Mouse (Mus musculus): ENCODE results near the gene Tbc1d9.

Gene Tbc1d9

DNA sequence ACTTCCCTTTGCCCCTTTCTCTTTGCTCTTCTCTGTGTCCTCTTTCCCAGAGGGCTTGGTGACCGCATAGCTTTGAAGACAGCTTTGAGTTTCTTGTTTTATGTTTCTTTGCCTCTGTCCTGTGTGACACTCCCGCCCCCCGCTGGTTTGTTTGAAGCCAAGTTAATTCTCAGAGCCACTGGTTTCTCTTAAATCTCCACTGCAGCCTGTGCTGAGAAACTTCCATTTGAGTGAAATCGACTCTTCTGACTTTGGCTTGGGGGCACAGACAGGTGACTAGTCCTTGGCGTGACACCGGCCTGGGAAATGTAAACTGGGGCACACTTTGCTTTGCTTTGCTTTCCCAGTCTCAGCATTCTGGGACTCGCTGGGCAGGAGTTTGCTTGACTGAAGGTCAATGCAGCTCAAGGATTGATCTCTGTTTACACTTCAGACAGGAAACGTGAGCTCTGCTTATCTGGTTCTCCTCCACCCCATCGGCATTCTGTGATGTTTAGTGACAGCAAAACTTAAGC, 13.1 kb downstream of the Tbc1d9 start:
- DNase-seq (ENCODE audit: low read depth, low spot score), result no peak

DNA sequence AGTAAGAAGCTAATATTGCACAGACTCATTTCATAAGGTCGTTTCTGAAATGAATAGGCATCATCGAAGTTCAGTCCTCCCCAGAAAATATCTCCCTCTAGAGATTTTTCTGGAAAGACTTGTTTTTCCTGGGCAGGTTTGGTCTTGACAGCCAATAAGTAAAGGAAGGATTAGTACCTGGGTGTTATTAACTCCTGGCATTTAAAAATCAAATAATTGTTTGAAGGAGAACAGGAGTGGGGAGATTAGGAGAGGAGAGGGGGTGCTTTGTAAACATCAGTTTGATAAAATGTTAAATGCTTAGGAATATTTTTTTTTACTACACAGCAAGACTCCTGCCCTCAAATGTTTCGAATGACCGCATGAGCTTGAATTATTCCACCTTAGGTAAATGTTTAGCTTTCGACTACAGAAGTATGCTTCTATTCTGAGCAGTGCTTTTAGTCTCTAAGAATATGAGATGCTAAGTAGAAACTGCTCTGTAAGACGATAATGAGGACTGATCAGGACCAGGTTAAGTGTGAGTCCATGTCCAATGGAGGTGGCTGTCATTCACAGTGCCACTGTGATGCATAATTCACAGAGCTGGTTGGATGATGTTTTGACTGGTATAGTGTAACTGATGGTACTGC, 16.8 kb downstream of the Tbc1d9 start:
- DNase-seq (ENCODE audit: low read depth, low spot score), result no peak

GRCm38 (mm10) chr8:83182784-83183183, 17.6 kb downstream of the Tbc1d9 start:
- no peak for DNase-seq (ENCODE audit: low read depth, low spot score)

DNA sequence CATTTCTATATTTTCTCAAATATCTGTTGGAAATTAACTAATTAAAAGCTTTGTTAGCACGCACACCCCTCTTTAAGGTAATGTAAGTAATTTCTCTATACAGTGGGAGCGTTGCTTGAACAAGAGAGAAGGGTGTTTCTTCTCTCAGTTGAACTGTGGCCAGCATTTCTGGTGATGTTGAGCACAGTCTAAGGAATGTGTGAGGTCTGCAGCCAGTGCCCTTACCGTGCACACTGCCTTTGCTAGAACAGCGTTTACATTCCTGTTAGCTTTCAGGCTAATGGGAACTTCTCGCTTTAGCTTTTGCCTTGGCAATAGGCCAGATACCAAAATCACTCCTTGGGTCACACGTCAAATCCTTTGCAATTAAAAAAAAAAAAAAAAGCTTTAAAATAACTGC, 21.2 kb downstream of the Tbc1d9 start:
- DNase-seq (ENCODE audit: low read depth, low spot score), result no peak

- DNase-seq (ENCODE audit: low read depth, low spot score), result no peak
Measured at GRCm38 (mm10) chr8:83187363-83187962, 22.3 kb downstream of the Tbc1d9 start.

DNA sequence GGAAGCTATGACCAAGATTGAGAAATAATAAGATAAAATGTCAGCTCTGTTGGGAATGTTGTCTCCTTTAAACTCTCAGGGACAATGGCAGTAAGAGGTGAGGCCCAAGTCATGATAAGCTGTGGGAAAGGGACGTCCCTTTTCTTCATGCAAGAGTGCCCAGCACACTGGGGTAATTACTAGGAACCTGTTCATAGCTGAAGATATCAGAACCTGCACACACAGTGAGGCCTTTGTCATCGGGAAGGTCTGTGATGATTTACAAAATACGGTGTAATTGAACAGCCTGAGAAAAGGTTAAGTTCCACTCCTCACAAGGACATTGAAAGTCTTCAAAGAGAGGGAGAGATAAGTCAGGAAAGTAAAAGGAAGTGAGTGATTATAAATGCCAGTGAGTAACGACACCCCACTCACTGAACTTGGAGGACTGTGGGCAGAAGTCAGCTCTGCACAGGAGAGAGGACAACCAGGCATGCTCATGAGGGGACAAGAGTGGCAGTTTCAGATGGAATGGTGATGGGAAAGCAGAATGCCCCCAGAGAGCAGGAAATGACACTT, 24.5 kb downstream of the Tbc1d9 start:
- DNase-seq (ENCODE audit: low read depth, low spot score), result no peak

- DNase-seq (ENCODE audit: low read depth, low spot score), result no peak
Measured at GRCm38 (mm10) chr8:83196088-83196487, 30.9 kb downstream of the Tbc1d9 start.

DNA sequence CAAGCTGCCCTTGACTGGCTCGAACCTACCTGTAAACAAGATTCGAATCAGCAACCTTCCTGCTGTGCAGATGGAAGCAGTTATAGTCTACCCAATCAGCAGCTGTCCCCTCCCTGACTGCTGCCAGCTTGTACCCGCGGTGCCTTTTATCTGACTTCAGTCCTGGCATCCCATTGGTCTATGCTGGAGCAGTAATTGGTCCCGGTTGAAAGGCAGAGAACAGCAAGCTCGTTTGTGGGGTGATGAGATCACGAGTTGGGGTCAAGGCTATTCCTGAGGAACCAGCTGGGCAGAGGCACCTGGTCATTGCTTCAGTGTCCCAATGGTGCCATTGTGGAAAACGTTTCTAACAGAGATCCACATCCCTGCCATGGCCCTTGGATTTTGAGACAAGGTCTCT, 34.6 kb downstream of the Tbc1d9 start:
- no peak for DNase-seq (ENCODE audit: low read depth, low spot score)

DNA sequence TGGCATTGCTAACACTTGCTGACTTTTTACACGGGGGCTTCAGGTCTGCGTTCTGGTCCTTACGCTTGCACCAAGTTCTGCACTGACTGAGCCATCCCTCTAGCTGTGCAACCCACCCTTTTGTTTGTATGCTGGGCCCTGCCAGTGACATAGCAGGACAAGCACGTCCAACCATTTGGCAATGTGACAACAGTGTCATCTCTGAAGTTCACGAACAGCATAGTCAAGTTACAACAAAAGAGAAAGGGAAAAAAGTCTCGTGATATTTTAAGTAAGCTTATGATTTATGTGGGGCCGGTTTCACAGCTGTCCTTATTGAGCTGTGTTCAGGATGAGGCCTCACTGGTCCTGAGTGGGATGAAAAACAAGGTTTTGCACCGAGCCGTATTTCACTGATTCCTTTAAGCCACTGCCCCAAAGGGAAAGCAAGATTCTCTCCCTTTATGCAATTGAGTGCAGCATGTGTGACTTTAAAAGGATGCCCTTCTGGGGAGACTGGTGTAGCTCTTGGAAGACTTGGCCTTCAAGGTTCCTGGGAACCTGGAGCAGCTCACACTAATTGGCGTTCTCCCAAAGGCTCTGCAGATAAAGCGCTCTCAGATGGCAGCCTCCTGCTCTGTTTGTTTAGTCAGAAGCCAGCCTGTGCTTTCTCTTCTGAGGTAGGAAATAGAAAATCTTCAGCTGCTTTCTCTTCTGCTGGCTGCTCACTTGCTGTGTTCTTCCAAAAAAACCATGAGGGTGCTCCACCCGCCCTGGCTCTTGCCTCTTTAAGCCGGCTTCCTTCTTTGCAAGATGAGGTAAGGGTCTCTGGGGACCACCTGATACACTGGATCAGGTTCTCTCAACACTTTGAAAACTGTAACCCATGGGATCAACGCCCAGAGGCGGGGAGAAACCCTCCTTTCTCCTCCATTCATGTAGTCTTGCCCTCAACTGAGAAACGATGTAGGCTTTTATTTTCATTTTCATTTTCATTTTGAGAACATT, 35.3 kb downstream of the Tbc1d9 start:
- DNase-seq (ENCODE audit: low read depth, low spot score), result no peak

DNA sequence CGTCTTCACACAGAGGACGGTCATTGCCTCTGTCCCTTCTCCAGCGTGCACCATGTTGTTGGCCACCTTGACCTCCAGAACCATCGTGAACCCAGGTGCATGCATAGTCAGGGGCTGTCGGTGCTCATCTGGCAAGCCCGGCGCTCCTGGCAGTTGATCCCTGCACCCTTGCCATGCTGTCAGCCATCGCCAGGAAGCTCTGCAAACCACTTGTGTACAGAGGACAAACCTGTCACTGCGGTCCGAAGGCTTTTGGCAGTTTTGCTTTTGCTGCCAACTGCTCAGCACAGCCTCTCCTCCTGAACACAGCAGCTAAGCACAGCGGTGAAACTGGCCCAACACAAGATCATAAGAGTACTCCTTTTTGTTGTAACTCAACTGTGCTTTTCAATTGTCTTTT, 37.8 kb downstream of the Tbc1d9 start:
- no peak for DNase-seq (ENCODE audit: low read depth, low spot score)

DNA sequence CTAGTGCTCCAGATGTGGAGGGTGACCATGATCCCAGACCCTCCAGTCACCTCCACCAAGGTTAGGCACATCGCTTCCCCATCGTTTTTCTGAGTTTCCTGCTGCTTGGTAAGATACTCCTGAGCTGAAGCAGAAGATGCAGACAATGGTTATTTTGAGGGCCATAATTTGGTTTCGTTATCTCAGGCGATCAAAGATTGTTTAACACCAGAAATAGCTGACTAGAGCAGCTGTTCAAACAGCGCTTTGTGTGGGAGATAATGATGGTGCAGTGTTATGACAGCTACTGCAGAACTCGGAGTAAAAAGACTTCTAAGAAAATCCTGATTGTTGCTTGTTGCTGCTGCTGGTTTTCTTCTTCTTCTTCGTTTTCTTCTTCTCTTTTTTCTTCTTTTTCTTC, 40.8 kb downstream of the Tbc1d9 start:
- DNase-seq (ENCODE audit: low read depth, low spot score), result peak; percentile 34

- DNase-seq (ENCODE audit: low read depth, low spot score), result no peak
Measured at GRCm38 (mm10) chr8:83209581-83209980, 44.4 kb downstream of the Tbc1d9 start.

DNA sequence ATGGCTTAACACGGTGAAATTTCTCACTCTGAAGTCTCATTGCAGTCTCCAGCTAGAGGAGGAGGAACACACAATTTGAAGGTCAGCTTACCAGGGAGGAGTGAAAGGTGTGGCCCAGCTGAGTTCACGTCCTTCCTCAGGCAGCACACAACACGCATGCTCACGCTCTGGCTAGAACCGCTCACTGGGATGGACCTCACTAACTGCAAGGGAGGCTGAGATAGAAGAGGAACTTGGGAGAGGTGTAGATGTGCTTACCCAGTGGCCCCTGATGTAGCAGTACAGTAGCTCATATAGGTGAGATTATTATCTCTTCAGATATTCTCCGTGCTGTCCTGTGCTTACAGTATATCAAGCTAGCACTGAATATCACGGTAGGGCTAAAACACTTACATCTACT, 45.5 kb downstream of the Tbc1d9 start:
- DNase-seq (ENCODE audit: low read depth, low spot score), result no peak

DNA sequence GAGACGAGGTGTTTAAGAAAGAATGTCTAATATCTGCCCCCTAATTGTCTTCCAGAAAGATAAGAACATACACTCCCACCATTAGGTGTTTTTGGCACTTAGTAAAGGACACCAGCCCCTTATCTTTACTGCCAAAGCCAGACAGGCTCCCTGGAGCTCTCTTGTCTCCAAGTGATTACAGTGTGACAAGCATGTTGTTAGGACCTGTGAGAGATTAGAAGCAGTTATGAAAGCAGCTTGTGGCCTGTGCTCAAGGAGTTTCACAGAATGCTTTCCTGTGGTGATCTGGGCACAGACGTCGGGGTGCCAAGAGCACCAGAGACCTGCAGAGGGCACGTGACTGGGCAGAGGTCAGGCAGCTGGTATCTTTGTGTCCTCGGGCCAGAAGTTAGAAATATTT, 49.9 kb downstream of the Tbc1d9 start:
- DNase-seq (ENCODE audit: low read depth, low spot score), result no peak

DNA sequence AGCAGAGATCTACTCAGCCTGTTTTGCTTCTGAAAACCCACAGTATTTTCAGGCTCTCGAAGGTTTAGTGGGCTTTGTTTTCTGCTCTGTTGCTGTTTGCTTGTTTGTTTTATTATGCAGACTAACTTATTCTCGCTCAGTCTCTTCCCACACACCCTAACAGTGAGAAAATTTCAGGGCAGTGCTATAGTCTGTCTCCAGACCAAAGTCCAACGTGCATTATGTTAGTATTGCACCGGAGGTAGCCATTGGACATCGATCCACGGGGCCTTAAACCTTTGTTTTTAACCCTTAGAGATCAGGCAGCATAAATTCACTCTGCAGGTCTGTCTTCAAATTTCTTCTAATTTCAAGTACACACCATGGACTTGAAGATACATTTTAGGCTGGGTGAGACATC, 51.4 kb downstream of the Tbc1d9 start:
- no peak for DNase-seq (ENCODE audit: low read depth, low spot score)

GRCm38 (mm10) chr8:83217196-83217595, 52.0 kb downstream of the Tbc1d9 start:
- DNase-seq (ENCODE audit: low read depth, low spot score), result no peak

GRCm38 (mm10) chr8:83217891-83218290, 52.7 kb downstream of the Tbc1d9 start:
- DNase-seq (ENCODE audit: low read depth, low spot score), result no peak

- no peak for DNase-seq (ENCODE audit: low read depth, low spot score)
Measured at GRCm38 (mm10) chr8:83219392-83219791, 54.2 kb downstream of the Tbc1d9 start.

DNA sequence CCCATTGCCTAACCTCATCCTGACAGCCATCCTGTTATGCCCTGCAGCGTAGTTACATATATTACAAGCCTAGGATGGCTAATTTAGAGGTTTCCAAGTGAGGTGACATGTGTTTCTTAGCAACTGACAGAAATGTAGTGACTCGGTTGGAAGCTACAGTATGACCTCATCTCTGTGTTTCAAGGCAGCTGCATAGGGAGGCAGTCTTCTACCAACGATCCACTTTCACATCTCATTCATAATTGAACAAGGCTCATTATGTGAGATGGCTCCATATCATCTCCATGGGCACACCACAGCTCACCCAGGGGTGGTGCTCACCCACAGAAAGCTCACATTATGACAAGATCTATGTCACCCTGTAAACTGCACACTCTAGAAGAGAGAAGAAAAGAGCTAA, 55.6 kb downstream of the Tbc1d9 start:
- DNase-seq (ENCODE audit: low read depth, low spot score), result no peak

- no peak for DNase-seq (ENCODE audit: low read depth, low spot score)
Measured at GRCm38 (mm10) chr8:83224754-83225416, 59.7 kb downstream of the Tbc1d9 start.

DNA sequence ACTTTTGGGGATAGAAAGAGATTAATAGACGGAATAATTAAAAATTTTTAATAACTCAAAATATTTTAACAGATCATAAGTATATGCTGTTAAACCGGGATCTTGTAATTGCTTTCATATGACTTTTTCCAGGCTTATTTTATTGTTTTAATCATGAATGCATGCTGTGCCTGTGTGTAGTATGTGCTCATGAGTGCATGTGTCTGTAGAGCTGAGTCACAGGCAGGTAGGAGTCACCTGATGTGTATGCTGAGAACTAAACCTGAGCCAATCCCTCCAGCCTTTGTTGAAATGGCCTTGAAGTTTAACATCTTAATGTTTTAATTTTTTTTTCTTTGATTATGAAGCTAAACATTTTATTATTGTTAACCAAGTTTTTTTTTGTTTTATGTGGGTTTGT, 60.4 kb downstream of the Tbc1d9 start:
- DNase-seq (ENCODE audit: low read depth, low spot score), result no peak

DNA sequence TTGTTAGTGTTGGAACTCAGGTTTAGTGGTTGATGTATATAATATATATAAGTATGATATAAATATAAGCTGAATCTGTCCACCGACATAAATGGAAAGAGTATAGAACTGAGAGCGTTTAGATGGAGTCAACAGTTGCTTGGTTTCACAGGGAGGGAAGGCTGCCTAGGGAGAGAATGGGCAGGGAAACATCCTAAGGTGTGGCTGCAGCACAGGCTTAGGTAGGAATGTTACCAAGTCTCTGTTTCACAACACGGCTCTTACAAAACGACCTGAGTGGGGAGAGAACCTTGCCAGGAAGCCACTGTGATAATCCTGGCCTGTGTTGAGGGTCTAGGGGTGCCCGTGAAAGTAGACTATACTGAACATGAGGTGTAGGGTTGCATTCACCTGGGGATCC, 62.2 kb downstream of the Tbc1d9 start:
- DNase-seq (ENCODE audit: low read depth, low spot score), result no peak

All from brain, embryonic 18.5 days (tissue).